Mouse (Mus musculus): ENCODE measurements around the gene Prmt7. TPM values are rescaled to one million over a fixed set of nuclear protein-coding genes. Genes with fewer than 3 reads are reported as not detected.
A peak's percentile ranks its signal among the peaks of the same experiment; 100 is the strongest.

The Prmt7 gene
- 60.9 and 61.5 TPM in 2 replicates for polyA plus RNA-seq (2015; fragmentation: Nextera tagmentation; extraction: Ambion mirVana)

DNA sequence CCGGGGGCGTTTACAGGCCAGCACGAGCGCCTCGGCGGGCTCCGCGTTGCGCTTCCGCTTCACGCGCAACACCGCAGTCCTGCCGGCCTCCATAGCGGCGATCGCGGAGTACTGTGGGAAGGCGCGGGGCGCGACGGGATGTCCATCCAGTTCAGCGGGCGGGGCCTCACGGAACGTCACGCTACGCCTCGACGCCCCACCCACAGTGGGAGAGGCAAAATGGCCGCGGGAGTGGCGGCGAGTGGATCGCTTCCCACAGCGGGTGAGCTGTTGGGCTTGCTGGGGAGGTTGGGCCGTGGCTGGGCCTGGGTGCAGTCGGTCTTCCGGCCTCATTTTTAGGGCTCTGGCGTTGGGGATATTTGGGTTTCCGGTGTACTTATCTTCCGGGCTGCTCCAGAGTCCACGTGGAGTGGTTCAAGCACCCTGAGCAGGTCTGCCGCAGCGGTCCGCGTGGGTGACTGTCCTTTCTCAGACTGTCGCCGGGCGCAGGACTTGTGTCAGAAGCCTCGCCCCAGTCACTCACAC lies at the start of gene Prmt7, which contains the start of gene Slc7a6os:
Gene Prmt7 (plus strand): TSS at position 116 of the 525 bp plus-strand sequence.
Gene Slc7a6os (minus strand): TSS at position 115 of the 525 bp plus-strand sequence.
- WGBS = under 1% methylated on average over 51 of the region's 52 CpGs
- no peaks in the 10 kb centered on the region for H3K27me3 ChIP-seq (ENCODE audit: control insufficient read depth, insufficient read depth, low read depth, low read length)
- no peaks in the 10 kb centered on the region for H3K9me3 ChIP-seq (replicated peaks; ENCODE audit: control insufficient read depth, low read length, poor library complexity, severe bottlenecking)
- H3K4me2 ChIP-seq (ENCODE audit: low read length) = peak within 1 kb of the TSS; percentile 94
- peak; percentile 99 for ATAC-seq
- H3K4me3 ChIP-seq (ENCODE audit: low read depth, low read length) = peak within 1 kb of the TSS; percentile 84
- peak within 1 kb of the TSS; percentile 96 for H3K27ac ChIP-seq (ENCODE audit: low read length)
- peaks cover 3% of the 10 kb centered on the region; the same call in 1 of the 2 replicates for H3K36me3 ChIP-seq (ENCODE audit: control insufficient read depth, insufficient read depth, low read length)
- peak within 1 kb of the TSS; percentile 91 for H3K9ac ChIP-seq (ENCODE audit: low read depth, low read length)
- H3K4me1 ChIP-seq (ENCODE audit: control insufficient read depth, insufficient read depth, low read length) = peaks cover 15% of the 10 kb centered on the region

DNA sequence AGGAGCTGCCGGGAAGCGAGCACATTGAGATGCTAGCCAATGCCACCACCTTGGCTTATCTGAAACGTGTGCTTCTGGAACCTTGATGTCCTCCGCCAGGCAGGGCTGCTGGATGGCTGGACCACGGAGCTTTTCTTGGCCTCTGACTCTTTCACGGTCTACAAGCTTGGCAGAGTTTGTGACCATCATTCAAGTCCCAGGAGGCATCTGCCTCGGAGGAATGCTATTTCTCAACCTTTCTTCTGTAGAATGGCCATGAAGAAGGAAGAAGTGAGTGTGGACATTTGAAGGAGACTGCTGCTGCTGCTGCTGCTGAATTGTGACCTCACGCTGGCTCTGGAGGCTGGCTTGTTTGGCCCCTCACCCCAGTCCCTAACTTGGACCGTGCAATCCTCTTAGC lies 47.5 kb upstream of the Prmt7 start:
- no peak overlapping the region for H3K4me2 ChIP-seq (ENCODE audit: low read length)
- H3K4me1 ChIP-seq (ENCODE audit: control insufficient read depth, insufficient read depth, low read length) = peaks cover 7% of the 10 kb centered on the region
- H3K36me3 ChIP-seq (ENCODE audit: control insufficient read depth, insufficient read depth, low read length) = peaks cover 28% of the 10 kb centered on the region
- no peak overlapping the region for H3K4me3 ChIP-seq (ENCODE audit: low read depth, low read length)
- no peak for ATAC-seq
- WGBS = 93% methylated on average over 9 of the region's 9 CpGs
- no peak overlapping the region for H3K9ac ChIP-seq (ENCODE audit: low read depth, low read length)
- H3K27ac ChIP-seq (ENCODE audit: low read length) = no peak overlapping the region
- H3K27me3 ChIP-seq (ENCODE audit: control insufficient read depth, insufficient read depth, low read depth, low read length) = no peaks in the 10 kb centered on the region
- no peaks in the 10 kb centered on the region for H3K9me3 ChIP-seq (replicated peaks; ENCODE audit: control insufficient read depth, low read length, poor library complexity, severe bottlenecking)

DNA sequence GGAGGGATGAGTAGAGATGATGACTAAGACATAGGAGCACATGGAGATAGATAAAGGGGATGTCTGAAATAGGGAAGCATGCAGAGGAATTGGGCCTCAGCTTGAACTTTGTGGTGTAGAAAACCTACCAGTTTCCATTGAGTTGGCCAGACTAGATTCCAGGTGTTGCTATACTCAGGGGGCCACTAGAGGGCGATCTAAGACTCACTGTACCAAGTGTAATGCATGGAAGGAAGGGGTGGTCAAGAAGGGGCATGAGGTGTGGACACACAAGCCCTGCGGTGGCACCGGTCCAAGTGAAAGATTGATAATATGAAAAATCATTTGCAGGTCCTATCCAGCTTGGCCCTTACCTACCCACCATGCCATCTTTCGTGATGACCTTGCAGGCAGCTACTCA lies 45.3 kb upstream of the Prmt7 start:
- no peak for ATAC-seq
- Histone ChIP-seq H3K36me3 (ENCODE audit: control insufficient read depth, insufficient read depth, low read length) (peaks cover 24% of the 10 kb centered on the region), H3K9ac (ENCODE audit: low read depth, low read length) (no peak overlapping the region), H3K4me1 (ENCODE audit: control insufficient read depth, insufficient read depth, low read length) (peaks cover 12% of the 10 kb centered on the region), H3K4me3 (ENCODE audit: low read depth, low read length) (no peak overlapping the region), H3K27me3 (ENCODE audit: control insufficient read depth, insufficient read depth, low read depth, low read length) (no peaks in the 10 kb centered on the region), H3K9me3 (replicated peaks; ENCODE audit: control insufficient read depth, low read length, poor library complexity, severe bottlenecking) (no peaks in the 10 kb centered on the region), H3K4me2 (ENCODE audit: low read length) (no peak overlapping the region), H3K27ac (ENCODE audit: low read length) (no peak overlapping the region)
- WGBS = 49% methylated on average over 4 of the region's 4 CpGs

DNA sequence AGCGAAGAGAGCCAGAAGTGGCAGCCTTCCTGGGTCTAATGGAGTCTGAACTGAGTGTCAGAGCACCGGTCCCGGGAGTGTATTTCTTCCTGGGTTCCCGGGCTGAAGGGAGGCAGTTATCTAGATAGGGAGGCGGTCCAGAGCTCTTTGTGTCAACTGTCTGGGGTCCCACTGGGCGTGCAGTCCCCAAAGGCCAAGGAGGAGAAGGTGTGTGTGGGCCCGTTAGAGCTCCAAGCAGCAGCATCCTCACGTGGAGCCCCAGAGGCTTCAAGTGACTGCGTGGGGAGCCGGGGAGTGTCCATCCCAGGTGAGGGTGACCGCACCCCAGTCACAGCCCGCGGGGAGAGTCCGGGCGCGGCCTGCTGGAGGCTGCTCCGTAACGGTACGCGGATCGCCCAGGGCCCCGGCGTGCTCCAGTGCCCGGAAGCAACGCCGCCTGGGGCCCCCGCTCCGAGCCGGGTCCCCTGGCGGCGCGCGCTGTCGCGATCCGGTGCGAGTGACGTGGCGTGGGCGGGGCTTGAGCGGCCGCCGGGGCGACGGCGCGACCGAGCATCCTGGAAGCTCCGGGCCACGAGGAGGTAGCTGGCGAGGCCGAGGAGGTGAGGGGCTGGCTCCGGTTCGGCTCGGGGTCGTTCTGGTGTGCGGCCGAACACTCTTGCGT lies 42.2 kb upstream of the Prmt7 start, which contains the start of gene Slc7a6:
Gene Slc7a6 (plus strand): TSS at position 502 of the 661 bp plus-strand sequence.
- ATAC-seq = peak; percentile 91
- peak within 1 kb of the TSS; percentile 71 for H3K9ac ChIP-seq (ENCODE audit: low read depth, low read length)
- H3K4me3 ChIP-seq (ENCODE audit: low read depth, low read length) = peak within 1 kb of the TSS; percentile 79
- no peaks in the 10 kb centered on the region for H3K27me3 ChIP-seq (ENCODE audit: control insufficient read depth, insufficient read depth, low read depth, low read length)
- H3K27ac ChIP-seq (ENCODE audit: low read length) = peak within 1 kb of the TSS; percentile 94
- peaks cover 12% of the 10 kb centered on the region for H3K4me1 ChIP-seq (ENCODE audit: control insufficient read depth, insufficient read depth, low read length)
- peaks cover 5% of the 10 kb centered on the region; the same call in 1 of the 2 replicates for H3K36me3 ChIP-seq (ENCODE audit: control insufficient read depth, insufficient read depth, low read length)
- H3K4me2 ChIP-seq (ENCODE audit: low read length) = peak within 1 kb of the TSS; percentile 67
- under 1% methylated on average over 54 of the region's 59 CpGs for WGBS
- no peaks in the 10 kb centered on the region for H3K9me3 ChIP-seq (replicated peaks; ENCODE audit: control insufficient read depth, low read length, poor library complexity, severe bottlenecking)

DNA sequence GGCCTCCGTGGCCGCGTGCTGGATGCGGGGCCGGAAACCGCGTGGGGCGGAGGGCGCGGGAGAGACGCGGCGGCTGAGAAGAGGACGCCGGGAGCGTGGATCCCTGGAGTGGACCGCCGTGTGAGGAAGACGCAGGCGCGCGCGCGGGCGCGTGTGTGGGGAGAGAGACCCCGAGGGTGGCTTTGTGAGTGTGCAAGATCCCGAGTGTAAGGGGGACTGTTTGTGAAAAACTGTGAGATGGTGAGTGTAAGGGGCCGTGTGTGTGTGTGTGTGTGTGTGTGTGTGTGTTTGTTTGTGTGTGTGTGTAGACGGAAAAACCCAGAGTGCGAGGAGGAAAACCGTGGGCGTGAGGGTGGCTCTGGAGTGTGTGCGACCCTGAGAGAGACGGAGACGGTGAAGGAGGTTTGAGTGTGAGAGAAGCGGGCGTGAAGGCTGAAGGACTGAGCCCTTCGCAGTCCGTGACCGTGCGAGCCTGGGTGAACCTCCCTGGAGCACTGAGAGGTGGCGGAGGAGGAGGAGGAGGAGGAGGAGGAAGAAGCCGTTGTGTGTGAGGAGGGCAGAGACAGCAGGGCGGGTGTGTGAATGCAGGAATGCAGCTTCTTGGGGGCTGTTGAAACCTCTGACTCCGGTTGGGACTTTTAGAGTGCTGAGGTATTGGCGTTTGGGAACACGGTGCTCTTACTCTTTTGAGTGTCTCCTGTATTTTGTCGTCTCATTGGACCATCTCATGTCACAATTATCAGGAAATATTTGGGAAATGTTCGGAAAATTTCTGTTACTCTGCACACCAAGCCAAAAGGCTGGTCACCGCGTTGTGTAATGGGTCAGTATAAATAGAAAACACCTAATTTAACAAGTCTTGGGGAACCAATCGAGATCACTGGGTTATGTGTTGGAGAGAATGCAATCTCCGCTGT lies 41.5 kb upstream of the Prmt7 start:
- peaks cover 12% of the 10 kb centered on the region for H3K4me1 ChIP-seq (ENCODE audit: control insufficient read depth, insufficient read depth, low read length)
- peak overlapping the region; percentile 67 for H3K4me2 ChIP-seq (ENCODE audit: low read length)
- 2% methylated on average over 50 of the region's 54 CpGs for WGBS
- H3K9me3 ChIP-seq (replicated peaks; ENCODE audit: control insufficient read depth, low read length, poor library complexity, severe bottlenecking) = no peaks in the 10 kb centered on the region
- peak overlapping the region; percentile 94 for H3K27ac ChIP-seq (ENCODE audit: low read length)
- H3K36me3 ChIP-seq (ENCODE audit: control insufficient read depth, insufficient read depth, low read length) = no peaks in the 10 kb centered on the region
- peak overlapping the region; percentile 79 for H3K4me3 ChIP-seq (ENCODE audit: low read depth, low read length)
- H3K27me3 ChIP-seq (ENCODE audit: control insufficient read depth, insufficient read depth, low read depth, low read length) = no peaks in the 10 kb centered on the region
- ATAC-seq = peak; percentile 80
- peak overlapping the region; percentile 71 for H3K9ac ChIP-seq (ENCODE audit: low read depth, low read length)

DNA sequence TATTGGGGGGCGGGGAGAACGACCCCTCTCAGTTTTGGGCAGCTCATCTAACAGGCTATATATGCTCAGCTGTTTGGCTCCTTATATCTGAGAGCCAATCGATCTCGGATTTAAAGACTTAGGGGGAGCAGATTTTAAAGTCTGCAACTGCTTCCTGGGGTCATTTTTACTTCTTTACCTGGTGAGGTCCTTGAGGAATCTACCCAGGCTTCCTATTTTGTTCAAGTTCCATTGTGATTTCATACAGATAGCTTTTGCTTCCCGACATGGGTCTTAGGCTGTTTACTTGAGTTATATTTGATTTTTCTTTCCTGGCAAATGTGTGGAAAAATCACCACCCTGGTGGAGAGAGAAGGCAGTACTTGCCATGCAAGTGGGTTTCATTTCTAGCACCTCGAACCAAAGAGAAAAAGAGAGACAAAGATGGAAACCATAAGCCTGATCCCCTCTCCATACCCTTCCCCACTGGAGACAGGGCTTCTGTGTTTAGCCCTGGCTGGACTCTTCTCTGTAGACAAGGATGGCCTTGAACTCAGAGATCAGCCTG lies 40.7 kb upstream of the Prmt7 start:
- Histone ChIP-seq H3K36me3 (ENCODE audit: control insufficient read depth, insufficient read depth, low read length) (no peaks in the 10 kb centered on the region), H3K9ac (ENCODE audit: low read depth, low read length) (peak overlapping the region; percentile 71), H3K27me3 (ENCODE audit: control insufficient read depth, insufficient read depth, low read depth, low read length) (no peaks in the 10 kb centered on the region), H3K4me3 (ENCODE audit: low read depth, low read length) (peak overlapping the region; percentile 79), H3K4me1 (ENCODE audit: control insufficient read depth, insufficient read depth, low read length) (peaks cover 12% of the 10 kb centered on the region), H3K27ac (ENCODE audit: low read length) (peak overlapping the region; percentile 94), H3K4me2 (ENCODE audit: low read length) (peak overlapping the region; percentile 67), H3K9me3 (replicated peaks; ENCODE audit: control insufficient read depth, low read length, poor library complexity, severe bottlenecking) (no peaks in the 10 kb centered on the region)
- 36% methylated on average over 6 of the region's 6 CpGs for WGBS
- ATAC-seq = no peak

DNA sequence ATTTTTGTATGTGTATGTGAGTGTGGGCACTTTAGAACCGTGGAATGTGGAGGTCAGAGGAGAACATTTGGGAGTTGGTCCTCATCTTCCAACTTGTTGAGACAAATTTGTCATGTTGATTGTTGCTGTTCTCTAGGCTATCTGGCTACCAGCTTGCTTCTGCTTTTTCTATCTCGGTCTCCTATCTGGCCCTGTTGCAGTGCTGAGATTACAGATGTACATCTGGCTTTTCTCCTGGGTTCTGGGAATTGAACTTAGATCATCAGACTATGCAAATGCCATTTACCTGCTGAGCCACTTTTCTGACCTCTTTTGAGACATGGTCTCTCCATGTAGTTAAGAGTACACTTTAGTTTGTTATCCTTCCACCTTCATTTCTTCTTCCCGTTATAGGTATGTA lies 37.2 kb upstream of the Prmt7 start:
- no peak overlapping the region for H3K4me2 ChIP-seq (ENCODE audit: low read length)
- no peak for ATAC-seq

DNA sequence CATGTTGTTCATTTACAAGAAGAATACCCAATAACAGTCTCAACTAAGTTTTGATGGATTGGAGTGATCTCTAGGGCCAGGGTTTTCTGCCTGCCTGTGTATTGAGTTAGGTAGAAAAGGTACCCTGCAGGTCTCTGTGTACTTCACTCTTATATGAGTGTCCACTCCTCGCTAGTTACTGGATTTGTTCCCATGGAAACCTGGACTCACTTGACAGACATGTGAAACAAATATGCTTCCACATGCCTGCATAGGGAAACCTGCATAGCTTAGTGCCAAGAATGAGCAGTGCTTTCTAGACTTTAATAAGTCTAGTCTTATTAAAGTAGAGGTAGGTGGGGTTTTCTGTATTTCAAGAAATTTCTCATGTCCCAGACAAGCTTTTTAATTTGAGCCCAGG lies 33.8 kb upstream of the Prmt7 start:
- no peak overlapping the region for H3K4me3 ChIP-seq (ENCODE audit: low read depth, low read length)
- no peak overlapping the region for H3K4me2 ChIP-seq (ENCODE audit: low read length)
- no peak overlapping the region for H3K9ac ChIP-seq (ENCODE audit: low read depth, low read length)
- no peaks in the 10 kb centered on the region for H3K9me3 ChIP-seq (replicated peaks; ENCODE audit: control insufficient read depth, low read length, poor library complexity, severe bottlenecking)
- peaks cover 9% of the 10 kb centered on the region for H3K4me1 ChIP-seq (ENCODE audit: control insufficient read depth, insufficient read depth, low read length)
- no peaks in the 10 kb centered on the region for H3K27me3 ChIP-seq (ENCODE audit: control insufficient read depth, insufficient read depth, low read depth, low read length)
- H3K27ac ChIP-seq (ENCODE audit: low read length) = no peak overlapping the region
- 8% methylated on average over 1 of the region's 1 CpGs for WGBS
- no peak for ATAC-seq
- no peaks in the 10 kb centered on the region for H3K36me3 ChIP-seq (ENCODE audit: control insufficient read depth, insufficient read depth, low read length)

More for the DNA sequence above, 37.2 kb upstream of the Prmt7 start:
- Histone ChIP-seq H3K36me3 (ENCODE audit: control insufficient read depth, insufficient read depth, low read length) (no peaks in the 10 kb centered on the region), H3K27me3 (ENCODE audit: control insufficient read depth, insufficient read depth, low read depth, low read length) (no peaks in the 10 kb centered on the region), H3K4me1 (ENCODE audit: control insufficient read depth, insufficient read depth, low read length) (peaks cover 14% of the 10 kb centered on the region), H3K4me3 (ENCODE audit: low read depth, low read length) (no peak overlapping the region), H3K9ac (ENCODE audit: low read depth, low read length) (no peak overlapping the region), H3K9me3 (replicated peaks; ENCODE audit: control insufficient read depth, low read length, poor library complexity, severe bottlenecking) (no peaks in the 10 kb centered on the region), H3K27ac (ENCODE audit: low read length) (no peak overlapping the region)
- WGBS = 97% methylated on average over 3 of the region's 3 CpGs
